Mouse (Mus musculus): ENCODE measurements around the gene Plpp2.

DNA sequence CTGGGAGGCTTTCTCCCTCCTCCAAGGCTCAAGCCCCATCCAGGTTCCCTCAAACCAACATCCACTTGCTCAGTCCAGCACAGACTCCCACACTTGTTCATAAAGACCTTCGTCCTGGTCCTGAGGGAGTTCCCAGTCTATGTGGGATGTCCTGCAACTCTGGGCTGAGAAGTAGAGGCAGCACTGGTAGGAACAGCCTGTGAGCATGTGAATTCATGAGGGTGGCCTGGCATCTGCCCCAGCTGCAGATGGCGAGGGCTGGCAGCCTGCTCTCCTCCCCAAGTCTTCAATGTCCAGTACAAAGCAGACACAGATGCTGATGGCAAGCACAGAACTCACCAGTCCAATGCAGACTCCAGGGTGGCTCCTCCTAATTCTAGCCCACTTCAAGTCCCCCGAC, 4.7 kb upstream of the Plpp2 start:
- TF ChIP-seq CTCF (IDR thresholded peaks at IDR 0.05; ENCODE audit: control insufficient read depth, insufficient read depth, insufficient replicate concordance, low read depth, low read length) (no peak), POLR2A (IDR thresholded peaks at IDR 0.05; ENCODE audit: control insufficient read depth, low read depth, low read length) (no peak)

All from testis, adult 2 months (tissue).